Comparison of ENCODE assay signal across 8 mouse cellular contexts in the genomic region with DNA sequence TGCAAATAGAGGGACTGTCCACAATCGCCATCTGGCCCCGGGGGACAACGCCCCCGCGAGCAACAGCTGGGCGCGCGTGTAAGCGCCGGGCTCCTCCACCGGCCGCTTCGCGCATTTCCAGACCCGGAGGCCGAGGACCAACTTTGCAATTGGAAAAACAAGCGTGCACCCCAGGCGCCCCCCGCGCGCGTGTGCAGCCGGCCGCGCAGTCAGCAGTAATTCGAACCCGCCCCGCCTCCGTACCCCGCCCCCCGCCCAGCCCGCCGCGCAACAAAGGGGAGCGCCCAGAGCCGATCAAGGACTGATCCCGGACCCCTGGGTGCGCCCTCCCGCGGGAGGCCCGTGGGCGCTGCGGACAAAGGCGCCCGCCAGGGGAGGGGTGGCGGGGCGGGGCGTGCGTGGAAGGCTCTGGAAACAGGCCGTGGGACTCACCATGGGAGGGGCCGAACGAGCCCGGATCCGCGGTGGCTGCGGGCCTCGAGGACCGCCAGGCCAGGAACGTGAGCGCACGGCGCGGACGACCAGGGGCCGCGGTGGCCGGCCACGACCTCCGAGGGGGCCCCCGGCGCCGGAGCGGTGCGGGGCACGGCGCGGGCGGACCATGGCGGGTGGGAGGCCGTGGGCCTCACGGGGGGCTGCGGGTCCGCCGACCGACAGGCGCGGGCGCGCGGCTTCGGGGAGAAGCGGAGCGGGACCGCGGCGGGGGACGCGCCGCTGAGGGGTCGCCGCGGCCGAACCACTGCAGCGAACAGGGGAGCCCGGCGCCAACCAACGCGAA. TPM values are rescaled to one million over a fixed set of nuclear protein-coding genes. Genes with fewer than 3 reads are reported as not detected.
DNase-seq lines count a peak whose midpoint lies in the region; ATAC-seq lines count a peak whose summit lies in the region.

No protein-coding gene starts in this region.

- no peaks in the 10 kb centered on the region for H3K9me3 ChIP-seq in intestine, embryonic 14.5 days (ENCODE audit: control insufficient read depth, low read length)
- no peaks in the 10 kb centered on the region for H3K9me3 ChIP-seq in liver, embryonic 16.5 days (replicated peaks; ENCODE audit: control insufficient read depth, low read length)
- H3K9me3 ChIP-seq in neural tube, embryonic 14.5 days (ENCODE audit: control insufficient read depth, low read length) = no peaks in the 10 kb centered on the region

- H3K4me3 ChIP-seq in intestine, embryonic 14.5 days (ENCODE audit: low read depth, low read length) = peak overlapping the region; percentile 97
- H3K4me3 ChIP-seq in liver, embryonic 16.5 days (ENCODE audit: low read depth, low read length) = peak overlapping the region; percentile 79
- peak overlapping the region; percentile 98 for H3K4me3 ChIP-seq in neural tube, embryonic 14.5 days (ENCODE audit: low read depth, low read length)

- peak overlapping the region; percentile 99 for H3K27ac ChIP-seq in intestine, embryonic 14.5 days (ENCODE audit: low read depth)
- peak overlapping the region; percentile 94 for H3K27ac ChIP-seq in liver, embryonic 16.5 days (ENCODE audit: low read length)
- H3K27ac ChIP-seq in neural tube, embryonic 14.5 days (ENCODE audit: low read depth, low read length) = peak overlapping the region; percentile 100

- peak; percentile 64 for DNase-seq in right cerebral cortex, adult 18-20 months
- DNase-seq in right cerebral cortex, postnatal 36 days (ENCODE audit: low spot score in 2 of 2) = no peak
- peak; percentile 76 for DNase-seq in cerebellum, adult 9-10 months
- DNase-seq in gastrocnemius, postnatal 10 days = peak; percentile 73
- DNase-seq in intestine, embryonic 14.5 days (ENCODE audit: low spot score) = peak; percentile 87
- peak; percentile 73 for DNase-seq in thymus, postnatal 4 days

- peak; percentile 59 for ATAC-seq in intestine, embryonic 14.5 days (replicated peaks; ENCODE audit: low FRiP score, low TSS enrichment, low read depth)
- peak; percentile 43 for ATAC-seq in liver, embryonic 16.5 days (ENCODE audit: low read depth)
- ATAC-seq in neural tube, embryonic 14.5 days (ENCODE audit: low read depth) = peak; percentile 15

- H3K9ac ChIP-seq in intestine, embryonic 14.5 days (ENCODE audit: low read length) = peak overlapping the region; percentile 97
- H3K9ac ChIP-seq in liver, embryonic 16.5 days (ENCODE audit: low read depth, low read length) = peak overlapping the region; percentile 83
- H3K9ac ChIP-seq in neural tube, embryonic 14.5 days (replicated peaks; ENCODE audit: low read depth, low read length) = peak overlapping the region; percentile 99

- 1% methylated on average over 99 of the region's 108 CpGs for WGBS in intestine, embryonic 14.5 days
- under 1% methylated on average over 104 of the region's 108 CpGs for WGBS in liver, embryonic 16.5 days (ENCODE audit: insufficient replicate concordance)
- under 1% methylated on average over 58 of the region's 108 CpGs for WGBS in neural tube, embryonic 14.5 days

- no peaks in the 10 kb centered on the region for H3K27me3 ChIP-seq in intestine, embryonic 14.5 days (replicated peaks; ENCODE audit: control insufficient read depth, insufficient read depth, low read length)
- H3K27me3 ChIP-seq in liver, embryonic 16.5 days (ENCODE audit: control insufficient read depth, insufficient read depth, low read depth, low read length) = no peaks in the 10 kb centered on the region
- H3K27me3 ChIP-seq in neural tube, embryonic 14.5 days (ENCODE audit: control insufficient read depth, insufficient read depth, low read length) = peaks cover 2% of the 10 kb centered on the region; the same call in 1 of the 2 replicates

- H3K4me2 ChIP-seq in intestine, embryonic 14.5 days (ENCODE audit: low read length) = peak overlapping the region; percentile 79
- H3K4me2 ChIP-seq in liver, embryonic 16.5 days (ENCODE audit: low read depth, low read length) = peak overlapping the region; percentile 98
- peak overlapping the region; percentile 100 for H3K4me2 ChIP-seq in neural tube, embryonic 14.5 days (ENCODE audit: low read depth, low read length)

- H3K4me1 ChIP-seq in intestine, embryonic 14.5 days (replicated peaks; ENCODE audit: control insufficient read depth, insufficient read depth, low read length) = peaks cover 41% of the 10 kb centered on the region
- peaks cover 51% of the 10 kb centered on the region for H3K4me1 ChIP-seq in liver, embryonic 16.5 days (ENCODE audit: control insufficient read depth, low read depth, low read length)
- peaks cover 37% of the 10 kb centered on the region for H3K4me1 ChIP-seq in neural tube, embryonic 14.5 days (ENCODE audit: control insufficient read depth, insufficient read depth, low read length)

- H3K36me3 ChIP-seq in intestine, embryonic 14.5 days (ENCODE audit: control insufficient read depth, insufficient read depth, low read length) = peaks cover 28% of the 10 kb centered on the region
- H3K36me3 ChIP-seq in liver, embryonic 16.5 days (ENCODE audit: control insufficient read depth, insufficient read depth) = peaks cover 5% of the 10 kb centered on the region
- H3K36me3 ChIP-seq in neural tube, embryonic 14.5 days (ENCODE audit: control insufficient read depth, insufficient read depth, low read length) = peaks cover 18% of the 10 kb centered on the region

RNA-seq across cellular contexts. Expression of a gene that starts 0.5 kb away (rescaled TPM):
- 100 to 1,000 TPM; 210 to 216 TPM for total RNA-seq in gastrocnemius, postnatal 10 days (2021)
- 318 and 338 TPM in 2 replicates for polyA plus RNA-seq in intestine, embryonic 14.5 days (2014; fragmentation: Nextera tagmentation; extraction: Ambion mirVana)
- polyA plus RNA-seq in liver, embryonic 16.5 days (2015; fragmentation: Nextera tagmentation; extraction: Ambion mirVana) = 34.8 and 43.4 TPM in 2 replicates
- 475 and 479 TPM in 2 replicates for polyA plus RNA-seq in neural tube, embryonic 14.5 days (2014; fragmentation: Nextera tagmentation; extraction: Ambion mirVana)

RNA-seq across cellular contexts. Expression of a gene that starts 12.2 kb away (rescaled TPM):
- 10 to 100 TPM; 14.4 to 16.5 TPM for total RNA-seq in gastrocnemius, postnatal 10 days (2021)
- polyA plus RNA-seq in intestine, embryonic 14.5 days (2014; fragmentation: Nextera tagmentation; extraction: Ambion mirVana) = 26.4 and 29.7 TPM in 2 replicates
- polyA plus RNA-seq in liver, embryonic 16.5 days (2015; fragmentation: Nextera tagmentation; extraction: Ambion mirVana) = 23.4 and 24.3 TPM in 2 replicates
- polyA plus RNA-seq in neural tube, embryonic 14.5 days (2014; fragmentation: Nextera tagmentation; extraction: Ambion mirVana) = 27.1 and 28.8 TPM in 2 replicates

RNA-seq across cellular contexts. Expression of a gene that starts 20.2 kb away (rescaled TPM):
- total RNA-seq in gastrocnemius, postnatal 10 days (2021) = 10 to 100 TPM; 41.7 to 49.0 TPM
- polyA plus RNA-seq in intestine, embryonic 14.5 days (2014; fragmentation: Nextera tagmentation; extraction: Ambion mirVana) = 72.4 and 74.8 TPM in 2 replicates
- 32.7 and 33.7 TPM in 2 replicates for polyA plus RNA-seq in liver, embryonic 16.5 days (2015; fragmentation: Nextera tagmentation; extraction: Ambion mirVana)
- 92.5 and 96.4 TPM in 2 replicates for polyA plus RNA-seq in neural tube, embryonic 14.5 days (2014; fragmentation: Nextera tagmentation; extraction: Ambion mirVana)

RNA-seq across cellular contexts. Expression of a gene that starts 20.3 kb away (rescaled TPM):
- 10 to 100 TPM; 84.2 to 86.4 TPM for total RNA-seq in gastrocnemius, postnatal 10 days (2021)
- polyA plus RNA-seq in intestine, embryonic 14.5 days (2014; fragmentation: Nextera tagmentation; extraction: Ambion mirVana) = 63.7 and 68.0 TPM in 2 replicates
- polyA plus RNA-seq in liver, embryonic 16.5 days (2015; fragmentation: Nextera tagmentation; extraction: Ambion mirVana) = 25.6 and 29.1 TPM in 2 replicates
- 36.4 and 46.8 TPM in 2 replicates for polyA plus RNA-seq in neural tube, embryonic 14.5 days (2014; fragmentation: Nextera tagmentation; extraction: Ambion mirVana)

RNA-seq across cellular contexts. Expression of a gene that starts 23.4 kb away (rescaled TPM):
- 10 to 100 TPM; 44.7 to 53.5 TPM for total RNA-seq in gastrocnemius, postnatal 10 days (2021)
- polyA plus RNA-seq in intestine, embryonic 14.5 days (2014; fragmentation: Nextera tagmentation; extraction: Ambion mirVana) = 66.2 and 75.8 TPM in 2 replicates
- polyA plus RNA-seq in liver, embryonic 16.5 days (2015; fragmentation: Nextera tagmentation; extraction: Ambion mirVana) = 44.7 and 53.0 TPM in 2 replicates
- polyA plus RNA-seq in neural tube, embryonic 14.5 days (2014; fragmentation: Nextera tagmentation; extraction: Ambion mirVana) = 85.7 and 91.1 TPM in 2 replicates

Comparison
In these comparisons a context has a peak if more than half of its experiments do, and no peak if none do; other contexts are left out.
1. DNase-seq: peak in right cerebral cortex, adult 18-20 months (single experiment), cerebellum, adult 9-10 months (single experiment), gastrocnemius, postnatal 10 days (single experiment), intestine, embryonic 14.5 days (single experiment) and thymus, postnatal 4 days (single experiment); none in right cerebral cortex, postnatal 36 days (0 of 2).
2. Peak in every context shown above with its lines, with median percentiles within 50 percentile points of each other: ATAC-seq, H3K27ac ChIP-seq, H3K4me2 ChIP-seq, H3K4me3 ChIP-seq and H3K9ac ChIP-seq.